Mouse (Mus musculus) cerebellum, adult 2 months (tissue): ENCODE data around the gene Ak4.

ENCODE experiments used
- CTCF ChIP-seq: fragments of 200-500 bp; IDR thresholded peaks from 2 replicates; pipeline ENCODE4 v1.5.1; 2011; ENCODE audit warnings: low read depth, mild to moderate bottlenecking, control low read depth, low read length, moderate library complexity, borderline replicate concordance; ENCODE audit not compliant: insufficient read depth
- POLR2A ChIP-seq: fragments of 200-500 bp; IDR thresholded peaks from 2 replicates; pipeline ENCODE4 v1.6.1; 2011; ENCODE audit warnings: low read length, control low read depth, borderline replicate concordance; ENCODE audit not compliant: insufficient read depth

GRCm38 (mm10) chr4:101395021-101395533 is 24.0 kb upstream of the Ak4 start:
- TF ChIP-seq CTCF (no peak), POLR2A (no peak)
